Mouse (Mus musculus) forebrain, embryonic 12.5 days (tissue): ENCODE measurements at regions not wholly inside any gene's neighbourhood (a gene's known extent, or its start where the extent isn't known, plus 50 kb on each side); places are given as distances from the start of the nearest gene placed in this dataset.
"Not testable (repeated sequence)": the region's sequence is repeated elsewhere in the genome, so short reads cannot be mapped to it uniquely, and the experiment has no call there.

Experiments used
- ATAC-seq: fragments of 200-750 bp; cut with Nextera tagmentation; 2 replicates; pipeline ENCODE4 v1.8.0; 2017; ENCODE audit warnings: moderate TSS enrichment; ENCODE audit not compliant: low FRiP score
- H3K27ac ChIP-seq: fragments of 300-500 bp; sonication (generic); 2 replicates; pipeline ENCODE4 v1.5.1; 2016; ENCODE audit warnings: mild to moderate bottlenecking
- H3K27me3 ChIP-seq: fragments of 300-500 bp; sonication (generic); 2 replicates; pipeline ENCODE4 v1.6.1; 2016; ENCODE audit warnings: mild to moderate bottlenecking
- H3K36me3 ChIP-seq: fragments of 300-500 bp; sonication (generic); replicated peaks from 2 replicates; pipeline ENCODE4 v1.6.1; 2016; ENCODE audit warnings: mild to moderate bottlenecking
- H3K4me1 ChIP-seq: fragments of 300-500 bp; sonication (generic); 2 replicates; pipeline ENCODE4 v1.6.1; 2016
- H3K4me2 ChIP-seq: fragments of 300-500 bp; sonication (generic); 2 replicates; pipeline ENCODE4 v1.6.1; 2016; ENCODE audit warnings: mild to moderate bottlenecking, moderate library complexity
- H3K4me3 ChIP-seq: fragments of 300-500 bp; sonication (generic); replicated peaks from 2 replicates; pipeline ENCODE4 v1.5.1; 2016; ENCODE audit warnings: mild to moderate bottlenecking
- H3K9ac ChIP-seq: fragments of 300-500 bp; sonication (generic); 2 replicates; pipeline ENCODE4 v1.6.1; 2016; ENCODE audit warnings: mild to moderate bottlenecking
- H3K9me3 ChIP-seq: fragments of 300-500 bp; sonication (generic); 2 replicates; pipeline ENCODE4 v1.6.1; 2016
- WGBS: fragments of 180-500 bp; shearing (Covaris S2); methylation state at CpG from one replicate; pipeline ENCODE4 v1.1.7; 2016; 5-methylcytosine and 5-hydroxymethylcytosine counted together

DNA sequence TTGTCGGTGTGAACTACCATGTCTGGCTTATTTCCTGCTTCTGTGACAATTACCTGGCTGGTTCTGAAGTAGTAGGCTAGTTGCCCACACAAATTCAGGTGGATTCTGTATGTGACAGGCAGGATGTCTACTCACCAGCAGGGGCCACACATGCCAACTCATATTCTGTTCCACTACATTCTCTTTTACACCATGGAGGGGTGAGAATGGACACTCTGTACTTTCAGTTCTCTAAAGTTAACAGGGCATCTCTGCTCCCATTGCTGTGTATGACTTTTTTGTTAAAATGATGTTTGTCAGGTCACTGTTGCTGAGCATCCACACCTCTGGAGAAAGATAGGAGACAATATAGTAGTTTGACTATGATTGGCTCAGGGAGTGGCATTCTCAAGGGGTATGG lies 232.3 kb upstream of the Thrb start:
- Histone ChIP-seq H3K4me2 (no peak overlapping the region), H3K27ac (no peak overlapping the region), H3K9ac (no peak overlapping the region), H3K4me3 (no peak overlapping the region), H3K4me1 (no peaks in the 10 kb centered on the region), H3K9me3 (no peaks in the 10 kb centered on the region), H3K36me3 (no peaks in the 10 kb centered on the region), H3K27me3 (no peaks in the 10 kb centered on the region)
- no peak for ATAC-seq
- WGBS = 87% methylated on average over 1 of the region's 1 CpGs

DNA sequence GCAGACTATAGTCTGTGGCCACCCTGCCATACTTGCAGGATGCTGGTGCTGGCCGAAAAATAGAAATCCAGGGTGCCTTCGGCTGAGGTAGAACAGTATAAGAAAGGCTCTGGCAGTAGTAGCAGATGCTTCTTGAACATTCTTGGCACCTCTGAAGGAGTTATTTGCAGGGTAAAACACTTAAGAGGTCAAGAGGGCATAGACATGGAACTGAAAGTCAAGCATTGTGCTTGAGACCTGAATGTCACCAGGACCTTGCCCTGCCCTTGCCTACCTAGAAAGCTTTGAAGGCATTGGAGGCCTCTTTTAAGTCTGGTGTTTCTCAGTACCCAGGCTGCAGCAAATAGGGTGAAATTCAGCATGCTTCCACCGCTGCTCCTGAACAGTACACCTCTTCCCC lies 230.9 kb upstream of the Thrb start:
- no peak for ATAC-seq
- H3K4me3 ChIP-seq = no peak overlapping the region
- no peaks in the 10 kb centered on the region for H3K36me3 ChIP-seq
- H3K27ac ChIP-seq = no peak overlapping the region
- 88% methylated on average over 3 of the region's 3 CpGs for whole genome bisulfite sequencing
- H3K4me1 ChIP-seq = no peaks in the 10 kb centered on the region
- no peaks in the 10 kb centered on the region for H3K9me3 ChIP-seq
- no peaks in the 10 kb centered on the region for H3K27me3 ChIP-seq
- no peak overlapping the region for H3K9ac ChIP-seq
- H3K4me2 ChIP-seq = no peak overlapping the region

DNA sequence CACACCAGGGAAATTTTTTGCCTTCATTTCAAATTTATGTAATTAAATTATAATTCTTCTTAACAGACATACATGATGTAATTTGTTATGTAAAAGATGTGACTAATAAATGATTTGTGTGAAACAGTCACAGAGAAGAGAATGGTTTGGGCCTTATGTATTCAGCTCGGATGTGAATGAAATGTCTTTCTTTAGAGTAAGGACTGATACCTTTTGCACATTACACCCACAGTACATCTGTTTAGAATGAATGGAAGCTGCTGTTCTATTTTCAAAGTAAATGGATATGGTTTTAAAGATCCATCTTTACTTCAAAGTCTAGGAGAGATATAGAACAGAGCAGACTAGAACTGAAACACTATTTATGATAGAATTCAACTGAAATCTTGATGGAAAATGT lies 226.7 kb upstream of the Thrb start:
- Histone ChIP-seq H3K9ac (no peak overlapping the region), H3K27me3 (no peaks in the 10 kb centered on the region), H3K4me2 (no peak overlapping the region), H3K27ac (no peak overlapping the region), H3K4me1 (no peaks in the 10 kb centered on the region), H3K4me3 (no peak overlapping the region), H3K36me3 (no peaks in the 10 kb centered on the region), H3K9me3 (no peaks in the 10 kb centered on the region)
- no peak for ATAC-seq
- 71% methylated on average over 1 of the region's 1 CpGs for WGBS

DNA sequence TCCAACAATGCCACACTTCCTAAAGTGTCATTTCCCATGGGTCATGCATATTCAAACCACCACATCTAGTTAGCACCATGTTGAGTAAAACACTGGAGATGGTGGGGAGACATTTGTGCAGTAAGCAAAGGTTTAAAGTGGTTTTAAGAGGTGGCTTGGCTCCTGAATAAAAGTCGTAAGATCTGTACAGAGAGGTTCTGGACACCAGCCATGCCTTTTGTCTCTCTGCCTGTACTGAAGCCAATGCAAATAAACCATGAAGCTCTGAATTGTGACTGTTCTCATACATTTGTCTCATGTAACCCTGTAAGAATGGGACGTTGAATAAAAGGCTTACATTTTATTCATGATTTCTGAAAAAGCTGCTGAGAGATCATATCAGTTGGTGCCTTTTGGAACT lies 202.1 kb upstream of the Thrb start:
- H3K36me3 ChIP-seq = no peaks in the 10 kb centered on the region
- H3K4me2 ChIP-seq = no peak overlapping the region
- no peak for ATAC-seq
- no peaks in the 10 kb centered on the region for H3K4me1 ChIP-seq
- no peaks in the 10 kb centered on the region for H3K9me3 ChIP-seq
- H3K27ac ChIP-seq = no peak overlapping the region
- WGBS = 77% methylated on average over 2 of the region's 2 CpGs
- no peaks in the 10 kb centered on the region for H3K27me3 ChIP-seq
- H3K4me3 ChIP-seq = no peak overlapping the region
- no peak overlapping the region for H3K9ac ChIP-seq

DNA sequence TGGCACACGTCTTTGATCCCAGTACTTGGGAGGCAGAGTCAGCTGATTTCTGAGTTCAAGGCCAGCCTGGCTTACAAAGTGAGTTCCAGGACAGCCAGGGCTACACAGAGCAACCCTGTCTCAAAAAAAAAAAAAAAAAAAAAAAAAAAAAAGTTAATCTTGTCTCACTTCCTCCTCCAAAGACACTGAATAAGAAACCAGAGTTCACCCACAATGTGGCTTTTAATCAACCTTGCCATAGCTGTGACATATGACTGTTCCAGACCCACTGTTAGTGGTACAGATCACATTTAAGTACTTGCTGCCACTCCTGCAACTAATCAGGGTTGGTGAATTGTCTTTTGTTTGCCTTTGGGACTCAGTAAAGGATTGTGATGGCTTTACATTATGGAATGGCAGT lies 181.1 kb upstream of the Thrb start:
- no peak overlapping the region for H3K27ac ChIP-seq
- H3K9ac ChIP-seq = no peak overlapping the region
- no peak overlapping the region for H3K4me3 ChIP-seq
- no peaks in the 10 kb centered on the region for H3K9me3 ChIP-seq
- H3K4me1 ChIP-seq = no peaks in the 10 kb centered on the region
- no peak for ATAC-seq
- no peaks in the 10 kb centered on the region for H3K36me3 ChIP-seq
- no peak overlapping the region for H3K4me2 ChIP-seq
- H3K27me3 ChIP-seq = no peaks in the 10 kb centered on the region
- 95% methylated on average over 1 of the region's 1 CpGs for WGBS

DNA sequence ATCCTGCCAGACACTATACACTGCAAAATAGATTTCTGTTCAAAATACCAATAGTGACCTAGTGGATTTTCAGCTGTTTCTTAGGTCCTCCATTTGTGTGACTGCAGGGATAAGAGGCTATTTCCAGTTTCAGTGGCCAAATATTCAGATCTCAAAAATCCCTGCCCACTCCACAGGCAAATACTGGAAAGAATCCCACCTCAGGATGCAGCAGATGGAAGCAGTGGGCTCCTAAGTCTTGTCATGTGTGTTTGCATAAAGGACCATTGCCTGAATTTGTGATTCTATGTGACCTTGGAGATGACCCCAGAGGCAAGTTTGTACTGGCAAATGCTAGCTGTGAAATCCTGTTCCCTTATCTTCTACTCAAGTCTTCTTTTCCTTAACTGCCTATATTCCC lies 175.2 kb upstream of the Thrb start:
- Histone ChIP-seq H3K9me3 (no peaks in the 10 kb centered on the region), H3K9ac (no peak overlapping the region), H3K4me2 (no peak overlapping the region), H3K4me1 (no peaks in the 10 kb centered on the region), H3K27ac (no peak overlapping the region), H3K27me3 (no peaks in the 10 kb centered on the region), H3K36me3 (no peaks in the 10 kb centered on the region), H3K4me3 (no peak overlapping the region)
- no peak for ATAC-seq

DNA sequence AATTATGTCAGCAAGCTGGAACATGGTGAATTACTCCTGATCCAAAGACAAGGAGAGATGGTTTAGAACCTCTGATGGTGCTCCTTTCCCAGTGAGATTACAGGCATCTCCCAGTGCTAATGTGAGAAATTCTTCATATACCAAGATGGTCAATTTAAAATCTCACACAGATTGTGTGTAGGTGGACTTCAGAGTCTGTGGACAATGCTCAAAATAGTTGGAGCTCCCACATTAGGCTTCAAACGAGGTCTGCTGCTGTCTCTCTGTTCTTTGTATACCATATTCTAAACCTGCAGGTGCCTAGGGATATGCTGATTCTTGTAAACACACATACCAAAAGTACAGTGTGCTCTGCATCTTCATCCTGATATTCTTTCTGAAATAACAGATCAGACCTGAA lies 146.3 kb upstream of the Thrb start:
- Histone ChIP-seq H3K4me3 (no peak overlapping the region), H3K4me2 (no peak overlapping the region), H3K36me3 (no peaks in the 10 kb centered on the region), H3K9ac (no peak overlapping the region), H3K4me1 (no peaks in the 10 kb centered on the region), H3K27me3 (no peaks in the 10 kb centered on the region), H3K27ac (no peak overlapping the region), H3K9me3 (no peaks in the 10 kb centered on the region)
- no peak for ATAC-seq
- WGBS = 67% methylated on average over 1 of the region's 1 CpGs

DNA sequence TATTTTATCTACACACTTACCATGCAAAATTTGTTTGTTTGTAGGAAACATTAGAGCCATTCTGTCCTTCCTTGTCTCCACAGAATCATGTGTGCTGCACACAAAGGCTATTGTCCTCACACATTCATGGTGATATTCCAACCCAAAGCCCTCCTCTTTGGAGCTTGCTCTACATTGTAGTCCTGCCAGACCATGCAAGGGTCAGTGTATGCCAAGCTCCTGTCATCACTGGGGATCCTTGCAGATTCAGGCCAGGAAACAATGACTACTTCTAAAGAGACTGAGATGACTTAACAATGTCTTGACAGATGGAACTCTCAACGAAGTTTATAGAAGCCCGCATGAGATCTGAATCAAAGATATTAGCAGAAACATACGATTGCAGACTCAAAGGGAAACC lies 137.4 kb upstream of the Thrb start:
- H3K4me3 ChIP-seq = no peak overlapping the region
- no peak overlapping the region for H3K9ac ChIP-seq
- no peaks in the 10 kb centered on the region for H3K36me3 ChIP-seq
- H3K4me1 ChIP-seq = no peaks in the 10 kb centered on the region
- WGBS = 86% methylated on average over 3 of the region's 3 CpGs
- H3K27ac ChIP-seq = no peak overlapping the region
- no peak for ATAC-seq
- H3K4me2 ChIP-seq = no peak overlapping the region
- no peaks in the 10 kb centered on the region for H3K9me3 ChIP-seq
- no peaks in the 10 kb centered on the region for H3K27me3 ChIP-seq

DNA sequence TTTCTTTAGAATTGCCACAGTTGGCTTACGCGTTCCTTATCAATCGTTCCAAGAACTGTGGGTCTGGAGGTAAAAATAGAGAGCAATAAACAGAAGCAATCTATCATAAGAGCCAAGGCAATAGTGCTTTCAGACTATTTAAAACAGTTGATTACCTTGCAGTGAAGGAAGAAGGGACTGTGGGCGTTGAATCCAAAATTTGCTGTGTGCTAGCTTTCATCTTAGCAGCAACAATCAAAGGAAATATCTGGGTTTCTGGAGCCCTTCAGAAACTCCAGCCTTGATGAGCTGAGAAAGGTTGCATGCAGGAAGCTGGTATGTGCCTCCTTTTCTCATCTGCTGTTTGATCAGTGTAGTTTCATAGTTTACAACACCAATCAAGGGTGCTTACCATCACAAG lies 136.1 kb upstream of the Thrb start:
- Histone ChIP-seq H3K27ac (no peak overlapping the region), H3K9ac (no peak overlapping the region), H3K36me3 (no peaks in the 10 kb centered on the region), H3K4me3 (no peak overlapping the region), H3K4me1 (no peaks in the 10 kb centered on the region), H3K4me2 (no peak overlapping the region), H3K9me3 (no peaks in the 10 kb centered on the region), H3K27me3 (no peaks in the 10 kb centered on the region)
- 91% methylated on average over 4 of the region's 4 CpGs for whole genome bisulfite sequencing
- ATAC-seq = no peak

DNA sequence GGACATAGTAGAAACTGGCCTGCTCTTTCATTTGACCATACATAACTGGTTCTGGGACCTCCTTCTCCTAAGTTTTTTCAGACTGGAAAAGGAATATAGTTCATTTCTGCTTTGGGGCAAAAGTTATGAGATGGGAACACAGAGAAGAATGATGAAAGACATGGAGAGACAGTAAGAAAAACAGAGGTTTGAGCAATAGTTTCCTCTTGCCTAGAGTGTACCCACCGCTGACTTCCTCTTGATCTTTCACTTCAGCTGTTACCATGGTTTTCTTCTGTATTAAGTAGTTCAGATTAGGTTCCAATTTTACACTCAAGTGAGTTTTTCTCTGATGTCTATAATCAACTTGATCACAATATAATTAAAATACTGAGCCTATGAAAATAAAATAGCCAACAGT lies 120.7 kb upstream of the Thrb start:
- no peak overlapping the region for H3K4me3 ChIP-seq
- 76% methylated on average over 1 of the region's 1 CpGs for WGBS
- no peaks in the 10 kb centered on the region for H3K4me1 ChIP-seq
- ATAC-seq = no peak
- no peak overlapping the region for H3K4me2 ChIP-seq
- no peaks in the 10 kb centered on the region for H3K9me3 ChIP-seq
- H3K27ac ChIP-seq = no peak overlapping the region
- H3K36me3 ChIP-seq = no peaks in the 10 kb centered on the region
- no peak overlapping the region for H3K9ac ChIP-seq
- no peaks in the 10 kb centered on the region for H3K27me3 ChIP-seq

DNA sequence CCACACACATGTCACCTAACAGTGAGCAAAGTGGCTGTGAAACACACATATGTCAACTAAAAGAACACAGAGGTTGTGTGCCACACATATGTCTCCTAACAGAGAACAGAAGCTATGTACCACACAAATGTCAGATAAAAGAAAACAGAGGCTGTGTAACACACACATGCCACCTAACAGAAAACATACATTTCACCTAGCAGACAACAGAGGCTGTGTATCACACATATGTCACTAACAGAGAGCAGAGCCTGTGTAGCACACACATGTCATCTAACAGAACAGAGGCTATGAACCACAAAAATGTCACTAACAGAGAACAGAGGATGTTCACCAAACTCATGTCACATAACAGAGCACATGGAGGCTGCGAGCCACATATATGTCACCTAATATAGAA lies 103.6 kb upstream of the Thrb start:
- no peaks in the 10 kb centered on the region for H3K36me3 ChIP-seq
- no peak for ATAC-seq
- no peak overlapping the region for H3K4me2 ChIP-seq
- H3K4me3 ChIP-seq = no peak overlapping the region
- no peaks in the 10 kb centered on the region for H3K9me3 ChIP-seq
- WGBS = 92% methylated on average over 1 of the region's 1 CpGs
- no peaks in the 10 kb centered on the region for H3K4me1 ChIP-seq
- H3K9ac ChIP-seq = no peak overlapping the region
- H3K27ac ChIP-seq = no peak overlapping the region
- H3K27me3 ChIP-seq = no peaks in the 10 kb centered on the region

DNA sequence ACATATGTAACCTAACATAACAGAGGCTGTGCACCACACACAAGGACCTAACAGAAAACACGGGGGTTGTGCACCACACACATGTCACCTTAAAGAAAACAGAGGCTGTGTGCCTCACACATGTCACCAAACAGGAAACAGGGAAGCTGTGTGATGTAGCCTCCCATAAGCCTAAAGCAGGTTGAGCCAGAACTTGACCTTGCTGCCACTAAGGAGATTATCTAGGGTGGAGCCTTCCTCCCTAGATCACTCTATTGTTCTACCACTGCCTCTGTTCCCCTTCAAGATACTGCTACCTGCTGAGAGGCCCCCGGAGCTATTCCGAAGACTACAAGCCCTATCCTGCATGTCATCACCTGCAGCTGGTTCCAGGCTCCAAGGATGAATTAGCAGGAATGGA lies 100.1 kb upstream of the Thrb start:
- not testable (repeated sequence) for H3K4me2 ChIP-seq, H3K36me3 ChIP-seq, ATAC-seq, H3K9ac ChIP-seq, H3K4me1 ChIP-seq, H3K27ac ChIP-seq, H3K4me3 ChIP-seq, H3K9me3 ChIP-seq, H3K27me3 ChIP-seq
- WGBS = 47% methylated on average over 3 of the region's 3 CpGs

DNA sequence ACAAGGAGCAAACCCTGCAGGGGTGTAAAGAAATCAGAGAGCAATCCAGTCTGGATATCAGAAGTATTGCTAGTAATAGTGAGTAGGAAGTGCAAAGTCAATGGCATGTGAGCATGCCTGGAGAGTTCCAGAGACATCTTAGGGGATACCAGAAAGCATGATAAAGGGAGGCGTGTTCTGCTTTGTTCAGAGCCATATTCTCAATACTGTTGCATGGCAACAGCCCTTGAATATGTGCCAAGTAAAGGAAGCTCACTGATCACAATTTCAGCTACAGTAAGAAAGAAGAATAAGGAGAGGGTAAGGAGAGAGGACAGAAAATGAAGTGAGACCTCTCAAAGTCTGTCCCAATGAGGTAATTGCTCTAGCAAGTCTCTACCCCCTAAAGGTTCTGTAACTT lies 92.1 kb upstream of the Thrb start:
- Histone ChIP-seq H3K27ac (no peak overlapping the region), H3K9ac (no peak overlapping the region), H3K4me1 (no peaks in the 10 kb centered on the region), H3K4me3 (no peak overlapping the region), H3K36me3 (no peaks in the 10 kb centered on the region), H3K27me3 (no peaks in the 10 kb centered on the region), H3K9me3 (no peaks in the 10 kb centered on the region), H3K4me2 (no peak overlapping the region)
- 66% methylated on average over 1 of the region's 1 CpGs for WGBS
- no peak for ATAC-seq

DNA sequence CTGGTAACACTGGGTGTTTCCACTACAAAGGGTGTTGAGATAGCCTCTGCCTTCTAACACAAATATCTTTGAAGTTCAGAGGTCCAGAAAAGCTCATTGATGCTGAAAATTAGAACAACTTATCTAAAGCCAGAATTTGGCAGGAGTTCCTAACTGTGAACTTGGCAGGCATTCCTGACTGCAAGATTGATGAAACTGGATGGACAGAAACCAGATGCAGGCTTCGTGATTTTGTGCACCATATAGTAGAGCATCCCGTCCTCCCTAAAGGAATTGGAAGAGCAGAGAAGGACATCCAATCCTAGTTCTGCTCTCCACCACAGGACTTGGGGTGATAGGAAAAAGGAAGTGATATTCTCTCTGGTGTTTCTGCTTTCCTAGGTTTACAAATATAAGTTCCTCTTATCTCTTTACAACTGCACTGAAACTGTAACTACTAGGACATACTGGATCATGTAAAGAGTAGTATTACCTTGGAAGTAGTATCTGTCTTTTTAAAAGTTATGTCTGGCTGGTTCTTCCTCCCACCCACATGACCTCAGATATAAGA lies 90.9 kb upstream of the Thrb start:
- H3K4me1 ChIP-seq = no peaks in the 10 kb centered on the region
- H3K4me3 ChIP-seq = no peak overlapping the region
- no peak for ATAC-seq
- no peaks in the 10 kb centered on the region for H3K36me3 ChIP-seq
- no peak overlapping the region for H3K4me2 ChIP-seq
- no peak overlapping the region for H3K9ac ChIP-seq
- no peak overlapping the region for H3K27ac ChIP-seq
- no peaks in the 10 kb centered on the region for H3K9me3 ChIP-seq
- no peaks in the 10 kb centered on the region for H3K27me3 ChIP-seq
- 93% methylated on average over 2 of the region's 2 CpGs for WGBS
